Comparison of ENCODE assay signal across 8 mouse cellular contexts in the genomic region with DNA sequence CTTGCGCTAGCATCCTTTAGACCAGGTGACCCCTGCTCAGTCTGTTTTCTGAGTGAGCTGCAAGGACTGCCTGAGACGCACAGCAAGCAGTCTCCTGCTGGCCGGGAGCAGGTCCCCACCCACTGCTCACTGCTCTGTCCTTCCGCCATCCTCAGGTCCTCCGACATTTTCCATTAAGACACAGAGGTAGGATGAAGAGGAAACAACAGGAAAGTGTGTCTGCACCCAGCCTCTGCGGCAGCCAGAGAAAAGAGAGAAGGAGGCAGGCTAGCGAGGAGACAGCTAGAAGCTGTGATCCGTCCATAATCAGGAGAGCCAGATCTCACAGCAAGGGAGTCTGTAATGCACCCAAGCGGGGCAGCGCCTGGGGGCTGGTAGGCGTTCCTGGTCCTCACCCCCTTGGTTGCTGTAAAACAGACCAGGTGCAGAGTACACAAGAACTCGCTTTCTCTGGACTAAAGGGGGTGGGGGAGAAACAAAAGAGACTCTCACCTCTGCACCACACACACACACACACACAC. TPM values are rescaled to one million over a fixed set of nuclear protein-coding genes. Genes with fewer than 3 reads are reported as not detected.
DNase-seq lines count a peak whose midpoint lies in the region; ATAC-seq and TF ChIP-seq lines count a peak whose summit lies in the region.

No protein-coding gene starts in this region.

- peak; percentile 44; the same call in 1 of the 2 replicates for ATAC-seq in intestine, embryonic 14.5 days (replicated peaks; ENCODE audit: low FRiP score, low TSS enrichment, low read depth)
- no peak for ATAC-seq in liver, postnatal 0 days
- no peak for ATAC-seq in activated CD4-positive, CD25-positive, alpha-beta regulatory T cell, adult 4 months

- under 1% methylated on average over 12 of the region's 12 CpGs for WGBS in forebrain, embryonic 10.5 days
- WGBS in intestine, embryonic 14.5 days: 2% methylated on average over 12 of the region's 12 CpGs
- 2% methylated on average over 12 of the region's 12 CpGs for WGBS in liver, postnatal 0 days (ENCODE audit: insufficient replicate concordance)
- 6% methylated on average over 12 of the region's 12 CpGs for WGBS in small intestine, adult 2 months

- no peak for TF ChIP-seq POLR2A in small intestine, adult 2 months (IDR thresholded peaks at IDR 0.05; ENCODE audit: low read depth, low read length)

- H3K27ac ChIP-seq in forebrain, embryonic 10.5 days: no peak overlapping the region
- no peak overlapping the region for H3K27ac ChIP-seq in intestine, embryonic 14.5 days (ENCODE audit: low read depth)
- H3K27ac ChIP-seq in liver, postnatal 0 days (ENCODE audit: low read depth): no peak overlapping the region
- no peak overlapping the region for H3K27ac ChIP-seq in small intestine, adult 2 months (ENCODE audit: insufficient read depth, low read depth, low read length)

- H3K4me2 ChIP-seq in intestine, embryonic 14.5 days (ENCODE audit: low read length): peak overlapping the region; percentile 100
- H3K4me2 ChIP-seq in liver, postnatal 0 days (ENCODE audit: low read depth, low read length): peak overlapping the region; percentile 64; the same call in 1 of the 2 replicates

- no peak for TF ChIP-seq EP300 in liver, postnatal 0 days (IDR thresholded peaks at IDR 0.05; ENCODE audit: low read depth)

- peak overlapping the region; percentile 31; the same call in 1 of the 2 replicates for H3K9ac ChIP-seq in intestine, embryonic 14.5 days (ENCODE audit: low read length)
- no peak overlapping the region for H3K9ac ChIP-seq in liver, postnatal 0 days (replicated peaks)

- peaks cover 32% of the 10 kb centered on the region for H3K27me3 ChIP-seq in forebrain, embryonic 10.5 days (ENCODE audit: poor library complexity, severe bottlenecking)
- H3K27me3 ChIP-seq in intestine, embryonic 14.5 days (replicated peaks; ENCODE audit: control insufficient read depth, insufficient read depth, low read length): peaks cover 3% of the 10 kb centered on the region; the same call in 1 of the 2 replicates
- H3K27me3 ChIP-seq in liver, postnatal 0 days (ENCODE audit: insufficient read depth, low read length): peaks cover 35% of the 10 kb centered on the region
- H3K27me3 ChIP-seq in small intestine, adult 2 months (ENCODE audit: control insufficient read depth, insufficient read depth, low read length): peaks cover 10% of the 10 kb centered on the region

- H3K4me1 ChIP-seq in forebrain, embryonic 10.5 days: peaks cover 19% of the 10 kb centered on the region
- H3K4me1 ChIP-seq in intestine, embryonic 14.5 days (replicated peaks; ENCODE audit: control insufficient read depth, insufficient read depth, low read length): no peaks in the 10 kb centered on the region
- H3K4me1 ChIP-seq in liver, postnatal 0 days (ENCODE audit: insufficient read depth): peaks cover 3% of the 10 kb centered on the region; the same call in 1 of the 2 replicates
- no peaks in the 10 kb centered on the region for H3K4me1 ChIP-seq in small intestine, adult 2 months (ENCODE audit: control insufficient read depth, insufficient read depth, insufficient read length, low read length)

- peak overlapping the region; percentile 78 for H3K4me3 ChIP-seq in forebrain, embryonic 10.5 days
- H3K4me3 ChIP-seq in intestine, embryonic 14.5 days (ENCODE audit: low read depth, low read length): peak overlapping the region; percentile 59
- H3K4me3 ChIP-seq in liver, postnatal 0 days (ENCODE audit: low read depth, low read length): no peak overlapping the region
- peak overlapping the region; percentile 54 for H3K4me3 ChIP-seq in small intestine, adult 2 months (ENCODE audit: low read depth, low read length)

- H3K9me3 ChIP-seq in forebrain, embryonic 10.5 days: no peaks in the 10 kb centered on the region
- no peaks in the 10 kb centered on the region for H3K9me3 ChIP-seq in intestine, embryonic 14.5 days (ENCODE audit: control insufficient read depth, low read length)
- no peaks in the 10 kb centered on the region for H3K9me3 ChIP-seq in liver, postnatal 0 days (ENCODE audit: low read length)

- H3K36me3 ChIP-seq in forebrain, embryonic 10.5 days (replicated peaks): no peaks in the 10 kb centered on the region
- H3K36me3 ChIP-seq in intestine, embryonic 14.5 days (ENCODE audit: control insufficient read depth, insufficient read depth, low read length): no peaks in the 10 kb centered on the region
- H3K36me3 ChIP-seq in liver, postnatal 0 days (replicated peaks; ENCODE audit: insufficient read depth, low read length): no peaks in the 10 kb centered on the region
- no peaks in the 10 kb centered on the region for H3K36me3 ChIP-seq in small intestine, adult 2 months (ENCODE audit: control insufficient read depth, insufficient read depth, low read length)

- peak; percentile 8 for DNase-seq in adrenal gland, postnatal 10 days
- DNase-seq in adrenal gland, postnatal 36 days: no peak
- DNase-seq in ZHBTc4 (ENCODE audit: low read depth, low spot score): peak; percentile 42
- peak; percentile 18 for DNase-seq in forebrain, embryonic 10.5 days (ENCODE audit: extremely low spot score, low spot score)
- peak; percentile 70 for DNase-seq in intestine, embryonic 14.5 days (ENCODE audit: low spot score)
- no peak for DNase-seq in liver, postnatal 0 days

- TF ChIP-seq CTCF in liver, postnatal 0 days (IDR thresholded peaks at IDR 0.05; ENCODE audit: low read depth): no peak
- no peak for TF ChIP-seq CTCF in small intestine, adult 2 months (IDR thresholded peaks at IDR 0.05; ENCODE audit: extremely low read depth, insufficient read length, insufficient replicate concordance, low read depth, low read length)

RNA-seq across cellular contexts. Expression of a gene that starts 1.1 kb away (rescaled TPM):
- 1 to 10 TPM; 1.1 to 1.8 TPM for total RNA-seq in adrenal gland, postnatal 10 days (2021)
- 1 to 10 TPM in 1 of 2 experiments, under 1 TPM in 1; 0.89 to 1.0 TPM for total RNA-seq in adrenal gland, postnatal 36 days (2021)
- 0.73 and 1.2 TPM in 2 replicates for polyA plus RNA-seq in forebrain, embryonic 10.5 days (2016; fragmentation: Nextera tagmentation; extraction: Ambion mirVana)
- polyA plus RNA-seq in intestine, embryonic 14.5 days (2014; fragmentation: Nextera tagmentation; extraction: Ambion mirVana): 2.1 and 2.8 TPM in 2 replicates
- polyA plus RNA-seq in liver, postnatal 0 days (2015; fragmentation: Nextera tagmentation; extraction: Ambion mirVana): 0.07 and 0.08 TPM in 2 replicates
- 0.03 and 0.15 TPM in 2 replicates for polyA plus RNA-seq in small intestine, adult 2 months (2012; rRNA removed)
- polyA plus RNA-seq in activated CD4-positive, CD25-positive, alpha-beta regulatory T cell, adult 4 months (2017; shearing (Covaris generic)): not detected

Comparison
In these comparisons a context has a peak if more than half of its experiments do, and no peak if none do; other contexts are left out.
1. DNase-seq: peak in adrenal gland, postnatal 10 days (single experiment), ZHBTc4 (single experiment), forebrain, embryonic 10.5 days (single experiment) and intestine, embryonic 14.5 days (single experiment); none in adrenal gland, postnatal 36 days (0 of 2) and liver, postnatal 0 days (single experiment).